Mouse (Mus musculus): ENCODE data around the gene Rere. TPM values are rescaled to one million over a fixed set of nuclear protein-coding genes. Genes with fewer than 3 reads are reported as not detected.
A peak's percentile ranks its signal among the peaks of the same experiment; 100 is the strongest.

Rere gene
- polyA plus RNA-seq, 1 experiment from 2014 or later = 29.5 TPM

GRCm38 (mm10) chr4:150372631-150373041 lies 91.2 kb downstream of the Rere start:
- peak overlapping the region; percentile 60 for H3K4me3 ChIP-seq
- no peaks in the 10 kb centered on the region for H3K9me3 ChIP-seq (replicated peaks)
- peak overlapping the region; percentile 56; the same call in 1 of the 2 replicates for H3K9ac ChIP-seq
- no peaks in the 10 kb centered on the region for H3K27me3 ChIP-seq (replicated peaks)
- H3K4me2 ChIP-seq = peak overlapping the region; percentile 88
- WGBS = 1% methylated on average over 3 of the region's 3 CpGs
- ATAC-seq (ENCODE audit: insufficient number of reproducible peaks, low FRiP score) = no peak
- H3K36me3 ChIP-seq = no peaks in the 10 kb centered on the region
- H3K4me1 ChIP-seq (replicated peaks) = peaks cover 59% of the 10 kb centered on the region
- H3K27ac ChIP-seq (ENCODE audit: poor library complexity, severe bottlenecking) = peak overlapping the region; percentile 84

GRCm38 (mm10) chr4:150373111-150374109 lies 92.0 kb downstream of the Rere start:
- Histone ChIP-seq H3K4me2 (peak overlapping the region; percentile 88), H3K27ac (ENCODE audit: poor library complexity, severe bottlenecking) (peak overlapping the region; percentile 84), H3K9ac (peak overlapping the region; percentile 50), H3K27me3 (replicated peaks) (no peaks in the 10 kb centered on the region), H3K9me3 (replicated peaks) (no peaks in the 10 kb centered on the region), H3K36me3 (no peaks in the 10 kb centered on the region), H3K4me1 (replicated peaks) (peaks cover 64% of the 10 kb centered on the region), H3K4me3 (peak overlapping the region; percentile 60)
- no peak for ATAC-seq (ENCODE audit: insufficient number of reproducible peaks, low FRiP score)
- WGBS = 7% methylated on average over 15 of the region's 15 CpGs

- peak overlapping the region; percentile 34; the same call in 1 of the 2 replicates for H3K27ac ChIP-seq (ENCODE audit: poor library complexity, severe bottlenecking)
- H3K4me1 ChIP-seq (replicated peaks) = peaks cover 68% of the 10 kb centered on the region
- no peaks in the 10 kb centered on the region for H3K36me3 ChIP-seq
- 27% methylated on average over 9 of the region's 9 CpGs for WGBS
- H3K4me2 ChIP-seq = peak overlapping the region; percentile 40
- no peak overlapping the region for H3K4me3 ChIP-seq
- no peaks in the 10 kb centered on the region for H3K27me3 ChIP-seq (replicated peaks)
- no peaks in the 10 kb centered on the region for H3K9me3 ChIP-seq (replicated peaks)
- H3K9ac ChIP-seq = peak overlapping the region; percentile 15; the same call in 1 of the 2 replicates
- no peak for ATAC-seq (ENCODE audit: insufficient number of reproducible peaks, low FRiP score)
Observed at GRCm38 (mm10) chr4:150374651-150375447, 93.4 kb downstream of the Rere start.

GRCm38 (mm10) chr4:150375448-150375935 lies 94.0 kb downstream of the Rere start:
- H3K27ac ChIP-seq (ENCODE audit: poor library complexity, severe bottlenecking) = no peak overlapping the region
- WGBS = 93% methylated on average over 1 of the region's 1 CpGs

GRCm38 (mm10) chr4:150379313-150379712 lies 97.9 kb downstream of the Rere start:
- ATAC-seq (ENCODE audit: insufficient number of reproducible peaks, low FRiP score) = no peak
- Histone ChIP-seq H3K4me2 (no peak overlapping the region), H3K4me3 (no peak overlapping the region), H3K9me3 (replicated peaks) (no peaks in the 10 kb centered on the region), H3K9ac (no peak overlapping the region), H3K4me1 (replicated peaks) (peaks cover 55% of the 10 kb centered on the region), H3K36me3 (no peaks in the 10 kb centered on the region), H3K27ac (ENCODE audit: poor library complexity, severe bottlenecking) (no peak overlapping the region), H3K27me3 (replicated peaks) (no peaks in the 10 kb centered on the region)
- 68% methylated on average over 6 of the region's 6 CpGs for WGBS

More at GRCm38 (mm10) chr4:150375448-150375935, 94.0 kb downstream of the Rere start:
- H3K9me3 ChIP-seq (replicated peaks) = no peaks in the 10 kb centered on the region
- no peak for ATAC-seq (ENCODE audit: insufficient number of reproducible peaks, low FRiP score)
- H3K9ac ChIP-seq = no peak overlapping the region
- peaks cover 69% of the 10 kb centered on the region for H3K4me1 ChIP-seq (replicated peaks)
- no peak overlapping the region for H3K4me3 ChIP-seq
- H3K36me3 ChIP-seq = no peaks in the 10 kb centered on the region
- H3K27me3 ChIP-seq (replicated peaks) = no peaks in the 10 kb centered on the region
- H3K4me2 ChIP-seq = no peak overlapping the region

- 37% methylated on average over 2 of the region's 2 CpGs for WGBS
- Histone ChIP-seq H3K36me3 (no peaks in the 10 kb centered on the region), H3K4me3 (no peak overlapping the region), H3K27me3 (replicated peaks) (no peaks in the 10 kb centered on the region), H3K4me2 (no peak overlapping the region), H3K27ac (ENCODE audit: poor library complexity, severe bottlenecking) (no peak overlapping the region; the same call in 1 of the 2 replicates), H3K9ac (no peak overlapping the region), H3K9me3 (replicated peaks) (no peaks in the 10 kb centered on the region), H3K4me1 (replicated peaks) (peaks cover 55% of the 10 kb centered on the region)
- ATAC-seq (ENCODE audit: insufficient number of reproducible peaks, low FRiP score) = no peak
Observed at GRCm38 (mm10) chr4:150379772-150380171, 98.3 kb downstream of the Rere start.

- Histone ChIP-seq H3K4me1 (replicated peaks) (peaks cover 56% of the 10 kb centered on the region), H3K9me3 (replicated peaks) (no peaks in the 10 kb centered on the region), H3K36me3 (no peaks in the 10 kb centered on the region), H3K27ac (ENCODE audit: poor library complexity, severe bottlenecking) (no peak overlapping the region; the same call in 1 of the 2 replicates), H3K9ac (no peak overlapping the region), H3K27me3 (replicated peaks) (no peaks in the 10 kb centered on the region), H3K4me2 (no peak overlapping the region), H3K4me3 (no peak overlapping the region)
- no peak for ATAC-seq (ENCODE audit: insufficient number of reproducible peaks, low FRiP score)
- WGBS = 61% methylated on average over 5 of the region's 5 CpGs
Observed at GRCm38 (mm10) chr4:150380273-150380672, 98.8 kb downstream of the Rere start.

GRCm38 (mm10) chr4:150382504-150382903 lies 101.1 kb downstream of the Rere start:
- Histone ChIP-seq H3K27ac (ENCODE audit: poor library complexity, severe bottlenecking) (no peak overlapping the region), H3K4me1 (replicated peaks) (peaks cover 48% of the 10 kb centered on the region), H3K4me3 (no peak overlapping the region), H3K9me3 (replicated peaks) (no peaks in the 10 kb centered on the region), H3K4me2 (no peak overlapping the region), H3K36me3 (no peaks in the 10 kb centered on the region), H3K9ac (no peak overlapping the region), H3K27me3 (replicated peaks) (no peaks in the 10 kb centered on the region)
- 81% methylated on average over 3 of the region's 3 CpGs for WGBS
- ATAC-seq (ENCODE audit: insufficient number of reproducible peaks, low FRiP score) = no peak; the same call in 1 of the 2 replicates

- H3K4me1 ChIP-seq (replicated peaks) = peaks cover 49% of the 10 kb centered on the region
- no peak for ATAC-seq (ENCODE audit: insufficient number of reproducible peaks, low FRiP score)
- no peaks in the 10 kb centered on the region for H3K27me3 ChIP-seq (replicated peaks)
- no peak overlapping the region for H3K4me3 ChIP-seq
- WGBS = 81% methylated on average over 8 of the region's 8 CpGs
- no peaks in the 10 kb centered on the region for H3K36me3 ChIP-seq
- no peak overlapping the region for H3K4me2 ChIP-seq
- no peaks in the 10 kb centered on the region for H3K9me3 ChIP-seq (replicated peaks)
- no peak overlapping the region for H3K27ac ChIP-seq (ENCODE audit: poor library complexity, severe bottlenecking)
- no peak overlapping the region for H3K9ac ChIP-seq
Observed at GRCm38 (mm10) chr4:150384405-150384804, 103.0 kb downstream of the Rere start.

- peaks cover 49% of the 10 kb centered on the region for H3K4me1 ChIP-seq (replicated peaks)
- WGBS = 75% methylated on average over 3 of the region's 3 CpGs
- H3K4me3 ChIP-seq = no peak overlapping the region
- no peak overlapping the region for H3K27ac ChIP-seq (ENCODE audit: poor library complexity, severe bottlenecking)
- no peaks in the 10 kb centered on the region for H3K36me3 ChIP-seq
- H3K9ac ChIP-seq = no peak overlapping the region
- H3K9me3 ChIP-seq (replicated peaks) = no peaks in the 10 kb centered on the region
- ATAC-seq (ENCODE audit: insufficient number of reproducible peaks, low FRiP score) = no peak
- no peak overlapping the region for H3K4me2 ChIP-seq
- no peaks in the 10 kb centered on the region for H3K27me3 ChIP-seq (replicated peaks)
Observed at GRCm38 (mm10) chr4:150384899-150385298, 103.5 kb downstream of the Rere start.

GRCm38 (mm10) chr4:150388518-150388917 lies 107.1 kb downstream of the Rere start:
- Histone ChIP-seq H3K27ac (ENCODE audit: poor library complexity, severe bottlenecking) (no peak overlapping the region), H3K36me3 (no peaks in the 10 kb centered on the region), H3K4me2 (no peak overlapping the region), H3K9ac (no peak overlapping the region), H3K4me3 (no peak overlapping the region), H3K9me3 (replicated peaks) (no peaks in the 10 kb centered on the region), H3K4me1 (replicated peaks) (peaks cover 57% of the 10 kb centered on the region), H3K27me3 (replicated peaks) (no peaks in the 10 kb centered on the region)
- WGBS = 53% methylated on average over 3 of the region's 3 CpGs
- no peak for ATAC-seq (ENCODE audit: insufficient number of reproducible peaks, low FRiP score)
